ENCODE assay signal across 1 mouse cellular context in the genomic region with DNA sequence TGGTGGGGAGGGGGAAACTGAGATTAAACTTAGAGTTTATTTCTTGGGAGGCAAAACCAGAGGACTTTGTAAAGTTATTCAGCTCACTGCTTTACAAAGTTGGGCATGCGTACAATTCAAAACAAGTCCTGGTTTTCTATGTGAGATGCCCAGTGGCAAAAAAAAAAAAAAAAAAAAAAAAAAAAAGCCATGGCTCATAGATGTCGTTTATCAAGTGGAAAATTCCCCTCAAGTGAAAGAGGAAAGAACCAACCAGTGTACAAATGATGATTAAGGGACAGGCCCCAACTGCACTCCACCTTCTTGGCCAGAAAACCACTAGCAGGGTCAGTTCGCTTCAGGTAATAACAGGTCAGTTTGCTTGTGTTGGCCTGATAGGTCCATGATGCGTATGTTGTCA.
TF ChIP-seq lines count a peak whose summit lies in the region.

No protein-coding gene starts in this region.

TF ChIP-seq in CH12.LX, 34 proteins besides CTCF, POLR2A, EP300 and RAD21:
- peak; percentile 96 for TF ChIP-seq ZNF384 (IDR thresholded peaks at IDR 0.05; ENCODE audit: low read depth, low read length)
- TF ChIP-seq TBP (conservative IDR thresholded peaks at IDR 0.05; ENCODE audit: low read depth, low read length) = no peak
- TF ChIP-seq RCOR1 (conservative IDR thresholded peaks at IDR 0.05; ENCODE audit: low read depth, low read length) = no peak
- no peak for TF ChIP-seq MYC (IDR thresholded peaks at IDR 0.05; ENCODE audit: low read depth, low read length)
TF ChIP-seq in CH12.LX: peak in this region for 1.
